Mouse (Mus musculus) lung, postnatal 14 days (tissue): ENCODE results near the gene Kifap3.
"Not testable (repeated sequence)": the region's sequence is repeated elsewhere in the genome, so short reads cannot be mapped to it uniquely, and the experiment has no call there.

Experiments used
- DNase-seq: peaks from one replicate; pipeline ENCODE4 v3.0.0; 2021

The Kifap3 gene

DNA sequence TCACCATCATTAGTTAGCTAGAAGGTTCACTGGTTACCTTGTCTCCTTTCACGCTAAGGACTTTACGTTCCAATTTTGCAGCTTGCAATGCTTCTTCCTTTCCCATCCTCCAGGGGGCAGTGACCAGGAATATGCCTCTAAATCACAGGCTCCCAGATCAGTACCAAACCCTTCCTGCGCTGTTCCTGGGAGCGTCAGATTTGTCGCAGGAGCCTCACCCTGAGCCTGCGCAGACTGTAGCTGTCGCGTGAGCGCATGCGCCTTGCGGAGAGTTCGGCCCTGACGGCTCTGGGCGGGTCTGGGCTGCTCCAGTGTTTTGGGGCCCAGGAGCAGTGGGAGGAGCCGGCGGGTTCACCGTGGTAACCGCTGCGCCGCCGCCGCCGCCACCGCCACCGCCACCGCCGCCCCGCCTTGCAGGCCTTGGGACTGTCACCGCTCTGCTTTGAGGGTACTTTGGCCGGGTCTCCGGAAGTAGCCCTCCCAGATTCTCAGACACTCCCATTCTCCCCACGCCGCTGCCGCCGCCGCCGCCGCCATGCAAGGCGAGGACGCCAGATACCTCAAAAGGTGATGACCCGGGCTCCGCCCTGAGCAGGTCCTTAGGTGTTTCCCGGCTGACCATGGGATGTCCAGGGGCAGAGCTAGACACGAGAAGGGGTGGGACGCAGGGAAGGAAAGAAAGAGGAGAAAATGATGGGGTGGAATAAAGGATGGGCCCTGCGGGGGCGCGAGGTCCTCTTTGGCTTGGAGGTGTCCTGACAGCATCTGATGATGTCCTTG is at the start of gene Kifap3:
Gene Kifap3 (plus strand): TSS at position 248 of the 780 bp plus-strand sequence.
- peak; percentile 96 for DNase-seq

DNA sequence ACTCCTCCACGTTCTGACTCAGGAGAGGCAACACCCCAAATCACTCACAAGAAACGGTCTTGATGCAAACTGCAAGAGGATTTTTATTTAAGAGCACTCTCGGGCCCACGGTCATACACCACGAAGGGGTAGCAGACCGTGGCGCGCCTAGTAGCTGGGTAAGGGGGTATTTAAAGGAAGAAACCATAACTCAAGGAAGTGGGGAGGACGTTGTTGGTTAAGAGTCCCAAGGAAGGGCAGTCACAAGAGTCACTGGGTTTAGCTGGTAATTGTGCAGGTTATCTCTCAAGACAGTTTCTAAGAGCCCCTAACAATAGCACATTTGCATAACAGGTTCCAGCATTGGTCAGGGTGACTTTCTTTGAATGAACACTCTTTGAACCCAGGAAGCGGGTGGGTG is 48.2 kb upstream of the Kifap3 start:
- not testable (repeated sequence) for DNase-seq

DNA sequence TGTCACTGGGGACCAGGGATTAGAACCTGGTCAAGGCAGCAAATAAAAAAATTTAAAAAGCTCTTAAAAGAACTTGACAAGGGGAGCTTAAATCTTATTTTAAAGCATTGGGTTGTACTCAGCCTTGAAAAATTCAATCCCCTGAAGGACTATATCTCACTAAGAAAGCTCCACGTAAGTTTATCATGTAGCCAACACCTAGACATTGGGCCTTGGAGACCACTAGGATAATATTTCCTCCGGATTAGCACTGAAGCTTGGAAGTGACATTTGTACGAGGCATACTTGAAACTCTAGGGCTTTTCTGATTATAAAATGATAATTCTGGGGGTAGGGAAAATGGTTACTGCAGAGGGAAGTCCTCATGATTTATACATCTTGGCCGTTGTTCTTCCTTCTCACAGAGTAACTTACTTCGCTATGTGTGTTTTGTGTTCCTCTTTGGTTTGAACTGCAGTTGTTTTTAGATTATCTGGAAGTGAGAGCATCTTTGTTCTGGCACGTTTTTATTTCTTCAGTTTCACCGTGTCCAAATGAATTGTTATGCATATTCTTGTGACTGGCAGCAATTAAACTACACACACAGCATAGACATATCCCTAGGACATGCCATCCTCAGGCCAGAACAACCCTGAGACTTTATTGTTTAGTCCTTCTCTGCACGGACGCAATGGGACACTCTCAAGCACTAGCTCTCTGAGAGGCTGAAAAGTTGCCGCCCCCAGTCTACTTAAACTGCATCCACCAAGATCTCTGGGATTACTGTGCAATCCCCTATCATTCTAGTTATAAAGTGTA is 42.7 kb upstream of the Kifap3 start:
- no peak for DNase-seq

DNA sequence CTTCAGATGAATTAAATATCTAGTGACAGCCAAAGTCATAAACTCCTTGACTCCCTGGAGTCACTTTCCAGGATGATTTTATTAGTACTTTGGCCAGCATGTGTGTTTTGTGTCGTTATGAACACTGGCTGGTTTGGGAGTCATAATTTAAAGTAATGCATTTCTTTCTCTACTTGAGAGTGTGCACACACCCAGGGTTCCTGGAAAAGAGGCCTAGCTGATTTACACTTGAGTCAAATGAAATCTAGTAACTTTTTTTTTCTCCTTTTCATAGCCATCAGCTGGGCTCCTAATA is 42.2 kb upstream of the Kifap3 start:
- no peak for DNase-seq

DNA sequence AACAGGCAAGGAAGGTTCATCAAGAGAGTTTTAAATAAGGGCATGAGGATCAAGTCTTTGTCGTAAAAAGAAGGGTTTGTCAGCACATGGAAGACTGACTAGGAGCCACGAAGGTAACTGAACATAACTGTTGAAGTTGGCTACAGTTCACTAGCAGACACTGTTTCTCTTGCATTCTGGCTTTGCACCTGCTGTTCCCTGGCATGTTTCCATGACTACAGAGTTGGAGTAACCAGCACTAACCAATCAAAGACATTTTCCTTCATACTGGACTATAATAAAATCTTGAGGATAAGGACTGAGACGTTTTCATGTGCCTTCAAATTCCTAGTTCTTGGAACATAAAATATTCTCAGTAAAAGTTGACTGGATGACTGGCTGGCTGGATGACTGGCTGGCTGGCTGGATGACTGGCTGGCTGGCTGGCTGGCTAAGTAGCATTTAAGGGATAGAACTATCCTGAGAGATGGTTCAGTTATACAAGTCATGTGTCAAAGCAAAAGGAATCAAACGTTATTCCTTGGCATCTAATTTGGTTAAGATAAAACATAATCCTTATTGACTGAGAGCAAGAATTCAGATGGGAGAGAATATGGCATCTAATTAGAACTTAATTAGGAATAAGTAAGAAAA is 27.9 kb upstream of the Kifap3 start:
- DNase-seq, result no peak

DNA sequence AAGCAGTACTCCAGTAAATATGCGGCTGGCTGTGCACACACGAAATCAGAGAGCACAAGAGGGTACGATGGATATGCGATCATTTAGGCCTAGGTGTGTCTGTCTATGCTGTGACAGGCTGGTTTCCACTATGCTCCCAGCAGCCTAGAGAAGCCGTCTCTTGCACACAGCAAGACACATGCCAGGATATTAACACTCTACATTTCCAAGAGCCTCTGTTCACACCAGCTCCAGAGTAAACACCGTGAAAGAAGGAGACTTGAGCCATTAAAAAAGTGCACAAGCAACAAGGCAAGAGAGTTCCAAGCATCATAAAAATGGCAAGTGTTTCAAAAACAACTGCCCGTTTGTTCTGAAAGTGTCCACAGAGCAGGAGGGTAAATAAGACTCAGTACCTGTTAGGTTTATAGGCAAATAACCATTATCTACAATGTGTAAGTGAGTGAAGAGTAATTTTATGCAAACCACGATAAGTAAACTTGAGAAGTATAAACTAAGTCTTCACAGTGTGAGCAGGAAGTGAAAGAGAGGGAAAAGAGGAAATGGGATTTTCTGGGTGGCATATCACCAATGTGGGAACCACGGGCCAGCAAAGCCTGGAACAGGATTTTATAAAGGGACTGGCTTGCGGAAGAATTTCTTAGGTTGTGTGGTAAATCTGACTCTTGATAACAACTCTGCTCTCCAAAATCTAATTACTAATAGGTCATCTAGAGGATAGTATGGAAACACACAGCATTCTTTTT is 21.7 kb upstream of the Kifap3 start:
- DNase-seq, result no peak

DNA sequence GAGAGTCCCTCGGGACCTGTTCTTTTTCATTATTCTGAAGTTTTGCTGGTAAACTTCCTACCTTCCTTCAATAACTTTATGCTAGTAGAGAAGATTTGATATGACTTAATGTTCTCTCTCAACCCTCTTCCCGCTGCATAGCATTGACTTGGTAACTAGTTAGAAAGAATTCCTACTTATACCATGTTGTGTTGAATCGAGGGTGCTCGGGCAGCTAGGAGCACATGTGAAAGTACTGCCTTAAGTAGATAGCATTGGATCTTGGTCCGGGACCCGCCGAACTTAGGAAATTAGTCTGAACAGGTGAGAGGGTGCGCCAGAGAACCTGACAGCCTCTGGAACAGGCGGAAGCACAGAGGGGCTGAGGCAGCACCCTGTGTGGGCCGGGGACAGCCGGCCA is 4.2 kb downstream of the Kifap3 start:
- DNase-seq, result not testable (repeated sequence)

DNA sequence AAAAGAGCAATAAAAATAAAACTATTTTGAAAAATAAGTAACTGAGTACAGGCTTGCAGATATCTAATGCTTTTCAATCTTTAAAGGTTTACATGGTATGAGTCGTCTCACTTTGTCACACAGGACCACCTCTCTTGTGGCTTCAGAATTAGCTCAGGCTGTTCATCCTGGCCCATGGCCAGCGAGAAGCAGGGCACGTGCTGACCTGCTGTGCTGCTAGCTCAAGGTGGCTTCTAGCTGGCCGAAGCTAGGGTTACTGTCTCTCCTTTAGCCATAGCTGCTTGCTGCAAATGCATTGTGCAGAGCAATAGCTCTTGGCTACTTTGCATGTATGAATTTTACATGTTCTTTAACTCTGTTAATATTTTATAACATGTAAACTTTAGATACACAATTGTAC is 42.0 kb downstream of the Kifap3 start:
- no peak for DNase-seq

DNA sequence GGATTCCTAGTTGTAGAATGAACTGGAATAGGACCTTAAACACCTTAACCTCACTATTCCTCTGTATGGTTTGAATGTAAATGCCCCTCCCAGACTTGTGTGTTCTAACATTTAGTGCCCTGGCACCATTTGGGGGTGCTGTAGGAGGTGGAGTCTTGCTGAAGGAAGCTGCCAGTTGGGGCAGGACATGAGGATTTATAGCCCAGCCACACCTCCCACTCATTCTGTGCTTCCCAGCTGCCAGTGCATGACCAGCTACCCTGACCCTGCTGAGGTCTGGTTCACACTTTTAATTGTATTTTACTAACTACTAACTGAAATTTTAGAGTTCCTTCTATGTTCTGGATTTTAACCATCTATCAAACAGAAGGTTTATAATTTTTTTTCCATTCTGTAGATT is 50.1 kb downstream of the Kifap3 start:
- no peak for DNase-seq

DNA sequence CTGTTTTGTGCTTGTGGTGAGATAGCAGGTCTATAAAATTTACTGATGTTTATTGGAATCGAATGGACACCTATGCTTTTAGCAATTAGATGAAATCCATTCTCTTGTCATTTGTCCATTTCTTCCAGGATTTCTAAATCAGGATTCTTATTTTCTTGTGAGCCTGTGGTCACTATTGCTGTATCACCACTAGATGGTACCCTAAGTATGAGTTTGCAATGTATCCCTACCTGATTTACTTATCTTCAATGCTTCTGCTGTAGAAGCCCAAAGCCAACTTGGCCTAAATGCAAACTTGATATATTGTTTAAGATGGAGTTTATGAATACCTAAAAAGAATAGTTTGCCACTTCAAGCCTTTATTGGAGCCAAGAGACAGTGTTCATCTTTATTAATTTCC is 54.7 kb downstream of the Kifap3 start:
- DNase-seq, result no peak

DNA sequence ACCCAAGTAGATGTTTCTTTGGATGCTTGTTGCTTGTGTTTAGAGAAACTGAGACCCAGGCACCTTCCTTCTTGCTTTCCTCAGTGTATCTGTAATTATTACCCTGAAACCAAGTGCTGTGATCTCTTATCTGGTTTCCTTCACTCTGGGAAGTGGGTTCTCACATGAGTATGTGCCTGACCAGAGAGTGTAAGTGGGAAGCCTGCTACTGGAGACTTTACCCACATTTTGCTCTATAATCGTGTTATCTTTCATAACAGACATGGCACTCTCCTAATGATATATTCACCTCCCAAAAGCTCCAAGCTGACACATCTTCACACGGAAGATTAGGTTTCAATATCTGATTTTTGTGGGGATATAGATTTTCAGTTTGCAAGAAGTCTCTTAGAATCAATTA is 55.7 kb downstream of the Kifap3 start:
- no peak for DNase-seq

DNA sequence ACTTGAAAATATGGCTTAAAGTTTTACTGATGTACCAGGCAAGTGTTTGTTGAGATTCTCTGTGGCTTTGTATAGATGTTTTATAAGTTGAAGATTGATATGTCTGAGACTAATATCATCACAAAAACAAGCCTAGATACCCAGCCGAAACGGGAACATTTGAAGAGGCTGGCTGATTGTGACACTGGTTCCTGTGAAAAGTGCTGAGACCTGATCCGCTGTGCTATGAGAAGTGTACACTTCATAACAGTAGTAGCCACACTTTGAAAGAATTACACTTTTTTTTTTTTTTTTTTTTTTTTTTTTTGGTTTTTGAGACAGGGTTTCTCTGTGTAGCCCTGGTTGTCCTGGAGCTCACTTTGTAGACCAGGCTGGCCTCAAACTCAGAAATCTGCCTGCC is 59.1 kb downstream of the Kifap3 start:
- DNase-seq, result not testable (repeated sequence)

DNA sequence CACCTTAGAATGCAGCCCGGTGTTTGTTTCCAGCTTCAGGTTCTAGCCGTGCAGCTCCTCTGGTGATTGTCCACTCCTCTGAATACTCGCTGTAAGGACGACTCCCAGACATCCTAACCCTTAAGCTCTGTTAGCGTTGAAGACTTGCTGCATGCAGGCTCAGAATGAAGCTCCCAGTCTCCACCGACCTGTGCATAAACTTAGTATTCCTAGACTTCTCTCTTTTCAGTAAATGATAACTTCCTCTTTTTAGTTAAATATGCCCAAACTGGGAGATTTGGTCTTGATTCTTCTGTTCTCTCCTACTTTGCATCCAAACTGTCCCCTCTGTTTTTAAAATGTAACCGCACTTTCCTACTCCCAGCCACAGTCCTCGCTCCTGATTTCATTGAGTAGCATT is 61.2 kb downstream of the Kifap3 start:
- no peak for DNase-seq

DNA sequence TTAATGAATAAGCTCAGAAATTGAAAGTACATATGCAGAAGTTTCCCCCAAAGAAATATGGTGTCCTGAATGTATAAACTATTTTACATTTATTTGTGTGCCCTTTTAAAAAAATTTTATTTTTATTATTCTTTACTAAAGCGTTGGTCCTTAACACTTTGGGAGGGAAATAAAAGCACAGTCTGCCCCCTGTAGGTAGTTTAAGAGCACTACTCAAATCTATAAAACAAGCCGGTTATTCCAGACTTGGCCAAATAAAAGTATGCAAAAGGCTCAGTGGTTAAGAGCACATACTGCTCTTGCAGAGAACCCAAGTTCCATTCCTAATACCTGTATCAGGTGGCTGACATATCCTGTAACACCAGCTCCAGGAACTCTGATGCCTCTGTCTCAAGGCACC is 62.9 kb downstream of the Kifap3 start:
- no peak for DNase-seq

DNA sequence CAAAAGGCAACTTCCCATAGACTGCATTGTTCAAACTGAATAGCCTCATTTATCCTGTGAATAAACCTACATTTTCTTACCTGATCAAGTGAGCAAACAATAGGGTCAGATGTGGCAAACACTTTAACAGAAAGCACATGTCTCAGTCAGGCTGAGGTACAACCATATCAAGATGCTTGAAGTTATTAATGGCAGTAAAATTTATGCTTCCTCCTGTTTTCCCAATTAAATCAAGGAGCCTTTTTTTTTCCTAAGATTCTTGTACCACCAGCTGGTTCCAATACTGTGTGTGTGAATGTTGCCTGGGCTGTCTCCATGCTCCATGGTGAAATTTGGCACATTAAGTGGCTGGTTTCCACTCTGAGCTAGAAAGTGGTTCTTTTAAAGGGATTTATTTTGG is 64.5 kb downstream of the Kifap3 start:
- DNase-seq, result no peak

DNA sequence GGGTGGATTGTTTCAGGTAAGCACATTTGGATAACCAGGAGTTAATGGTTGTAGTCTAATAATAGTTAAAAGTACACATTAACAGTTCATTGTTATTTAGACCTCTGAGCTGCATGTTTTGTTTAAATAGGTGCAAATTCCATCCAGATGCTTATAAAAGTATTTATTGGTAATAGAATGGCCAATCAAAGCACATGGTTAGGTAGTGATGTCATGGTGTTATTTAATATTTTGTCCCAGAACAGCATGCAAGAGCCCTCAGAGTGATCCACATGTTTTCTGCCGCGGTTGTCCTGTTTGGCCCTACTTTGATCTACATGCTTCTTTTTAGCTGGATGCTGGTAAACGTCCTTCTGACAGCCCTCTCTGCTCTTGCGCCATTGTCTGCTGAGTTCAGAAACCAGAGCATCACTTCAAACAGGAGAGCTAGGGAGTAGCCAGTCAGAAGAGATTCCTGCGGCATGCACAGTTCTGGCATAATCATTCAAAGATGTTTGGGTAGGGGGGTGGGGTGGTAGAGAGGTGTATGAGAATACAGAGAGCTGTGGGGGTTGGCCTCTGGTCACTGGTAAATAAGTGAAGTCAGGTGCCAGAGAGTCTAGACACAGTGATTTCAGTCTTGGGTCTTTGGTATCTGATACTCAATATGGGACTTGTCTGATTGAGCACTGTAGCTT is 73.6 kb downstream of the Kifap3 start:
- DNase-seq, result no peak

DNA sequence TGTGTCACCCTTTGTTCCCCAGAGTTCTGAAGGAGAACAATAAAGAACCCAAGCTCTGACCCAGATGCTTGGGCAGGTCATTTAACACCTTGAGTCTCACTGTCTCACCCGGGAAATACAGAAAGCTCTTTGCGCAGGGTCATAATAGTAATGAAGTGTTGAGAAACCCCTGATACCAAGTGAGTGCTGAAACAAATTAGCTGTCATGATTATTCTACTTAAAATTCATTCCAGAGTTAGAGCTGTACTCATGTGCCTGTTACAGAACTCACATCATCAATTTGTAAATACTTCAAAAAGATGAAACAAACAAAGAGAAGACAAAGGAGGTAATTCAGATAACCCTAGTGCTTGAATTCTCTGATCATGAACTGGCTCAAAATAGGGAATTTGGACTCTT is 79.0 kb downstream of the Kifap3 start:
- no peak for DNase-seq

DNA sequence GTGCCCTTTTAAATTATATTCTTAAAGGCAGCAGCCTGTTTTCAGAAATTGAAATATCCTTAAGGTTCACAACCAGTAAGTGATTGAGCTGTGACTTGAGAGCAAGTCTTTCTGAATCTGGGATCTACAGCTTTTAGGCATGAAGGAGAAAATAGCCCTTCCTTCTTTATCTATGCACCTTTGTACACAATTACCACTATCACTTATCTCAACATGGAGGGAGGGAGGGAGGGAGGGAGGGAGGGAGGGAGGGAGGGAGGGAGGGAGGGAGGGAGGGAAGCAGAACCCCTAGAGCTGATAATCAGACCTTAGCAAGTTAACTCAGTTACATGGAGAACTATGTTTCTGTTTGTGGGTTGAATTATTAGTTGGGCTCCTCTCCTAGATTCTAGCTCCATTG is 82.2 kb downstream of the Kifap3 start:
- DNase-seq, result no peak

DNA sequence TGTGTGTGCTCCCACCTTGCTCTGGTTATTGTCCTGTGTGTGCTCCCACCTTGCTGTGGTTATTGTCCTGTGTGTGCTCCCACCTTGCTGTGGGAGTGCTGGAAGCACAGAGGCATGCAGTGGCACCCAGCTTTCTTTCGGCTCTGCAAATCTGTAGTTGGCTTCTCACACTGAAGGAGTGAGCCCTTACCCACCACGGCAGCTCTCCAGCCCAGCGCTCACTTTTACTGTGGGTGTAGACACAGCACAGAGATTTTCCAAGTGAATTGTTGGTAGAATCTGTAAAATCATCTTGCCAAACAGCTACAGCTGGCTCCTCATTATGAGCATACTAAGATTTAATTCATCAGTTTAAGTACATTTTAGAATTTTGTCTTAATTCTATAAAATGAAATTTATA is 93.8 kb downstream of the Kifap3 start:
- no peak for DNase-seq

DNA sequence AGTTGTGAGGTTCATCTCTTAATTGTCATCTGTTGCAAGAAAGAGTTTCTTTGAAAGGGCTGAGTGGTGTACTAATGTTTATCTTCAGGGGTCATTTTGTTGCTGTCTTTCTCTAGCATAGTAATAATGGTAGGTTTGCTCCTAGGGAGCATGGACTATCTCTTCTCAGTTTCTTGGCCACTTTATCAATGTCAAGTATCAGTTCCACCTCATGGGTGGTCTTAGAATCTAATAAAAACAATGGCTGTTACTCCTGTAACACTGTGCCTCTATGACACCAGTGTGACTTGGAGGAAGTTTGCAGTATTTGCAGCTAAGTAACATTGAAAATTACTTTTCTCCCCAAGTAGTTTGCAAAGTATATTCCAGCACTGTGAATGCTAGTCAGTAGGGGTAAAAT is 110.2 kb downstream of the Kifap3 start:
- DNase-seq, result no peak

DNA sequence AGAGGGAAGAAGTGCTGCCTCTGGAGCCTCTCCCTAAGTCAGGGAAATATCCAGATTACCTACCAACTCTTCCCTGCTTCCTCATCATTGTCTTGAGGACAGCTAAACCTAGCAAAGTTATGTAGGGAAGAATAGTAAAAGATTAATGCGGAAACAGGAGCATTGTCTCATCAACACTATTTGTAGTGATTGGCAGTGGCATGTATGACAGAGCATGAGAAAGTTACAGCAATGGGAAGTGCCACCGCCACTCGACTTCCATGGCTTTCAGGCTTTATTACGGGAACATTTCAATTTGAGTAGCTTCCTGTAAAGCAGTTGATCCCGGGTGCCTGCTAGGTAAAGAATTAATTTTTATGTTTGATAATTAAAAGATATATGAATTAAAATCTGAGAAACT is 113.9 kb downstream of the Kifap3 start:
- DNase-seq, result no peak

DNA sequence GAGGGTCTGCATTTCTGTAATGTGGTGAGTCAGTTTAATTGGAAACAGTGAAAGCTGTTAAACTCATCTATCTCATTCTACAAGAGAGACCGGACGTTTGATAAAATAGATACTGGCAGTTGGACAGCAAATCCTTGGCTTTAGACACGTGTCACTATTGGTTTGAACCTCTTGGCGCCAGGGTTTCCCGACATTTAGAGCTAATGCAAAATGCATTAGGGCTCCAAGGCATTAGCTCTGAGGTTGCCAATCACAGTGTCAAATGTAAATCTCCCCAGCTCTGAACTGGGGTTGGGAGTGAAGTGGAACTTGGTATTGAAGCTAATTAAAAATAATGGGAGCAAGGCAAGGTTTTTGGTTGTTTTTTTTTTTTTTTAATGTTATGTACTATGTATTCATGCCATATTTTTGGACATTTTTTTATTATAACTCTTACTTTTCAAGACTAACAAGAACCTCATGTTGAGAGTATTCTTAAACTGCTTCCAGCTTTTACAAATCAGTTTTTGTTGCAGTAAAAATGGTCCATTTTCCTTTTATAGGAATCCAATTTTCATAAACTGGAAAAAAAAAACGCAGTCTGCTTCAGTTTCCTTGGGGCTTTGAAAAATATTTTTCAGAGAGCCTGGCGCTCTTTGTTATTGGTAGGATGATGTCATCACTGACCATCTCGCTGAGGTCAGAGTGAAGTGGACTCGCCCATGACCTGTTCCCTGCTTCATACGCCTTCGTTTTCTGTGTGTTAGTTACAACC is 114.6 kb downstream of the Kifap3 start:
- no peak for DNase-seq
